Mouse (Mus musculus): ENCODE results near the gene Zdhhc9.

Gene Zdhhc9

GRCm38 (mm10) chrX:48170368-48170767, 38.3 kb downstream of the Zdhhc9 start:
- DNase-seq (ENCODE audit: low spot score) = no peak

GRCm38 (mm10) chrX:48169892-48170291, 38.8 kb downstream of the Zdhhc9 start:
- no peak for DNase-seq (ENCODE audit: low spot score)

- no peak for DNase-seq (ENCODE audit: low spot score)
Measured at GRCm38 (mm10) chrX:48158229-48158919, 50.3 kb downstream of the Zdhhc9 start.

GRCm38 (mm10) chrX:48157396-48157795, 51.3 kb downstream of the Zdhhc9 start:
- DNase-seq (ENCODE audit: low spot score) = no peak

GRCm38 (mm10) chrX:48155489-48155888, 53.2 kb downstream of the Zdhhc9 start:
- DNase-seq (ENCODE audit: low spot score) = no peak

- no peak for DNase-seq (ENCODE audit: low spot score)
Measured at GRCm38 (mm10) chrX:48153949-48154348, 54.7 kb downstream of the Zdhhc9 start.

- no peak for DNase-seq (ENCODE audit: low spot score)
Measured at GRCm38 (mm10) chrX:48153414-48153813, 55.3 kb downstream of the Zdhhc9 start.

- DNase-seq (ENCODE audit: low spot score) = no peak
Measured at GRCm38 (mm10) chrX:48152106-48152505, 56.6 kb downstream of the Zdhhc9 start.

- DNase-seq (ENCODE audit: low spot score) = no peak
Measured at GRCm38 (mm10) chrX:48147741-48148186, 60.9 kb downstream of the Zdhhc9 start.

GRCm38 (mm10) chrX:48147226-48147625, 61.5 kb downstream of the Zdhhc9 start:
- no peak for DNase-seq (ENCODE audit: low spot score)

GRCm38 (mm10) chrX:48146262-48146661, 62.4 kb downstream of the Zdhhc9 start, which contains the start of gene Sash3:
Gene Sash3, plus strand, starts transcription at chrX:48146436.
- DNase-seq (ENCODE audit: low spot score) = no peak

- DNase-seq (ENCODE audit: low spot score) = no peak
Measured at GRCm38 (mm10) chrX:48143415-48144335, 65.0 kb downstream of the Zdhhc9 start.

GRCm38 (mm10) chrX:48141481-48141880, 67.2 kb downstream of the Zdhhc9 start:
- DNase-seq (ENCODE audit: low spot score) = no peak

- DNase-seq (ENCODE audit: low spot score) = no peak
Measured at GRCm38 (mm10) chrX:48140286-48140877, 68.3 kb downstream of the Zdhhc9 start.

GRCm38 (mm10) chrX:48139368-48140285, 69.1 kb downstream of the Zdhhc9 start:
- DNase-seq (ENCODE audit: low spot score) = no peak

GRCm38 (mm10) chrX:48138539-48139275, 70.0 kb downstream of the Zdhhc9 start:
- no peak for DNase-seq (ENCODE audit: low spot score)

GRCm38 (mm10) chrX:48138011-48138410, 70.7 kb downstream of the Zdhhc9 start:
- no peak for DNase-seq (ENCODE audit: low spot score)

- DNase-seq (ENCODE audit: low spot score) = no peak
Measured at GRCm38 (mm10) chrX:48136935-48137334, 71.7 kb downstream of the Zdhhc9 start.

- no peak for DNase-seq (ENCODE audit: low spot score)
Measured at GRCm38 (mm10) chrX:48129167-48129566, 79.5 kb downstream of the Zdhhc9 start.

- DNase-seq (ENCODE audit: low spot score) = no peak
Measured at GRCm38 (mm10) chrX:48127502-48128218, 81.0 kb downstream of the Zdhhc9 start.

Data from layer of hippocampus, adult 9-10 months (tissue).